Mouse (Mus musculus) cerebellum, postnatal 4 days (tissue): ENCODE data around the gene Tmco4.
A peak's percentile ranks its signal among the peaks of the same experiment; 100 is the strongest.

Experiments
- DNase-seq, 2 experiments: peaks; one replicate each; pipeline ENCODE4 v3.0.0; 2022; ENCODE audit warnings: low spot score in 2 of 2, mixed read lengths in 1 of 2

Gene Tmco4

DNA sequence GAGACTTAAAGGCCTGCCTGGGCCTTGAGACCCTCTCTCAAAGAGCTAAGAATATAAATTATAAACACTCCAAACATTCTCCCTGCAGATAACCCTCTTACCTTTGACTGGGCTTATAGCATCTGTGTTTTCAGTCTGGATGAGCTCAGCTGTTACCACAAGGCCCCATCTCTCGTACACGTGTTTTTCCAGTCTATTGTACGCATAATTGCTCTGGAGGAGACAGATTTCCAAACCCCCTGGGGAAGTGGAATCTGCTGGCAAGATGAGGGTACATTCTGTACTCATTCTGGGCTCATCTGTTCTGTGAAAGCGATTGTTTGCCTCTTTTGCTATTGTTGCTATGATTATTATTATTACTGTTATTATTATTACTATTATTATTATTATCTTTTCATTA, 46.3 kb downstream of the Tmco4 start:
- DNase-seq: no peak

DNA sequence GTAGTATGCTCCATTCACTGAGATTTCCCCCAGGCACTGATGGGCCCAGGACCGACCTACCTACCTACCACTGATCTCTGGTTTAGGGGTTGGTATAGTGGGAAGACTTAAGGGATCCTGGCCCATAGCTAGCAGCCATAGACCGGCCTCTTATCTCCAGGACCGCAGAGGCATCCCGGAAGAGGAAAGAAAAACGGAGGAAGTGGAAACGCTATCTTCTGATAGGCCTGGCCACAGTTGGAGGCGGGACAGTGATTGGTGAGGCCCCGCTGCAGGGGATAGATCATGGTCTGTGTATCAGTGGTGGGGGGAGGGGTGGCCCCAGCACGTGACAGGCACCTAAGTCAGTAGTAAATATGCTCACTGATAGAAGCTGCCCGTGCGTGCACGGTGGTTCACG, 46.7 kb downstream of the Tmco4 start:
- DNase-seq: no peak

DNA sequence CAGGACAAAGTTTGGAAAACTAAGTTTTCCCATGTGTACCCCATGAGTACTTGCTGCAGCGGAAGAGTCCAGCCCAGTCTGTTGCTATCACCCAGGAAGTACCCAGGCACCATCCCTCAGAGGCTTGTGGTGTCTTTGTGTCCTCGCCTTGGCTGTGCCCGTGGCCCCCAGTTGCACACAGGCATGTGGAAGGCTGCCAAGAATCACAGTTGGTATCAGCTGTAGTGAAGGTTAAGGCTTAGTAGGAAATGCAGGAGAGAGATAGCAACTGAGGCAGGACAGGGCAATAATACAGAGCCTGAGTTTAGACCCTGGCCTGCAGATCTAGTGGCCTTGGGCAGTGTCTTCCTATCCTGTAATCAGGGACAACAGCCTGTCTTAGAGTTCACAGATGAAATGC, 47.7 kb downstream of the Tmco4 start:
- DNase-seq: no peak

DNA sequence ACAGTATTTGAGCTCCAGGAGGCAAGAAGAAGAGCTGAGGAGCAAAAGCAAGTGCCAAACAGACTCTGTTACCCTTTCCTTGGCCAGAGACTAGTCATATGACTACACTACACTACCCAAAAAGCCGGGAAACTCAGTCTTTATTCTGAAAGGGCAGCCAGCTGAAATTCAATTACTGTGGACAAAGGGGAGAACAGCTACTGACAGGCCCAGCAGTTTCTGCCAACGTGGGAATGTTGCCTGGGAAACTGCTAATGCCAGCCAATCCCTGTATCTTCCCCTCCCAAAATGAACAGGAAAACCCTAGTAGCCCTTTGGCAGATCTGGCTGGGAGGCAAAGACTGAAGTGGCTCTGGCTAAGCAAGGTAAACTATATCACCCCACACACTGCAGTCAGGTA, 51.7 kb downstream of the Tmco4 start:
- DNase-seq: peak in 1 of 2 experiments; percentile 45

DNA sequence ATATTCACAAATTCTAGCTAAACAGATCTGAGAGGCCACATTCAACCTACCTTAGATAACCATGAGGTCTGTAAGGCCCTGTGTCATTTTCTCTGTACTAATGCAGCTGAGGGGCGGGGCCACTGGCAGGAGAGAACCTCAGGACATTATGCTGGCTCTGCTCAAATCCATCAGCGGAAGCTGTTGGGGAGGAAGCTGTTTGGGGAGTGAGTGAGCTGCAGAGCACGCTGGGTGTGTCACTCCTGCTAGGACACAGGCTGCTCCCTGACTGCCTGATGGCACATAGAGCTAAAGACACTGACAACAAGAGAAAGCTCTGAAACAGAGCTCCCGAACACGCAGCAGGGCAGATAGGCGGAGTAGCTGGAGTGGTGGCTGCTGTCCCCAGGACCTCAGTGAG, 58.0 kb downstream of the Tmco4 start:
- DNase-seq: no peak

DNA sequence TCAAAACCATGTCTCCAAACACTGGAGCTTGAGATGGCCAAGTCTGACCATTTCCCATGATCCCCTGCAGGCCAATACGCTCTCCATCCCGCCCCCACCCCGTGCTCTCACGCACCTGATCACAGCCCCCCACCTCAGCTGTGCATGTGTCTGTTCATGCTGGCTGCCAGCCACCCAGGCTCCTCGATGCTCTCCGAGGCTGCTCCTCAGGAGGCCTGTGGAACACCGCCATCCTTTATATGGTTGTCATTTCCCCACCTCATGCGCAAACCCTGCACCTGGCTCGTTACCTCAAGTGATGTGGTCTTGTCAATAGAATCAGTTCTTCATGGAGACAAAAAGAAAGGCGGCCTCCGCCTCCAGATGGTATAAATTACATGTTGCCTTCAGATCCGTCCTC, 59.8 kb downstream of the Tmco4 start:
- DNase-seq: no peak

DNA sequence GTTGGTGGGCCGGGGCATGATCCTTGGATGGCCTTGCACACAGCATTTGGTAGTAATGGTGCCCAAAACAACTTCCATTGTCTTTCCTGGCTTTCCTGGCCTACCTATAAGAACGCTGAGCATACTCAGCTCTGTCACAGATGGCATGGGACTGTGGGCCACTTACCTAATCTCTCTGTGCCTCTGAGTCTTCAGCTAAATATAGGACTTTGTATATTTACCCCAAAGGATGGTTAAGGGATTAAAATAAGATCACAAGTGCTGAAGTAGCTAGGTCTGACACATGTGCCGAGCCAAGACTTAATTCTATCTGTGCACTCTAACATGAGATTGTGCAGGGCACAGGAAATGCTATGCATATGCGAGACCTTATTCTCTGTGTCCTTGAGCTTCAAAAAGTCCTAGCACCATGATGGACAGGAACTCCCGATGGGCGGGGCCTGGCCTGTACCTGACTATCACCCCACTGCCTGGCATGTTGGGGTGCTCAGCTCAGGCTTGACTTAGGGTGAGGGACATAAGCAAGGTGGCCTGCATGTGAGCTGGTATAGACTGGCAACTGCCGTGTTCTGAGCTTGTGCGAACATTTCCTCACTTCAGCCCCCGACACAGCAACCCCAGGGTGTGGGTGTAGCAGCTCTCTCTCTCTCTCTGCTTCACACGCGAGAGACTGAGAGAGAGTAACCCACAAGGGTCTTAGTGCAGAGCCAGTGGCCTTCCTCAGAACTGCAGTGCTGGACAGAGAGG, 60.7 kb downstream of the Tmco4 start:
- no peak for DNase-seq

DNA sequence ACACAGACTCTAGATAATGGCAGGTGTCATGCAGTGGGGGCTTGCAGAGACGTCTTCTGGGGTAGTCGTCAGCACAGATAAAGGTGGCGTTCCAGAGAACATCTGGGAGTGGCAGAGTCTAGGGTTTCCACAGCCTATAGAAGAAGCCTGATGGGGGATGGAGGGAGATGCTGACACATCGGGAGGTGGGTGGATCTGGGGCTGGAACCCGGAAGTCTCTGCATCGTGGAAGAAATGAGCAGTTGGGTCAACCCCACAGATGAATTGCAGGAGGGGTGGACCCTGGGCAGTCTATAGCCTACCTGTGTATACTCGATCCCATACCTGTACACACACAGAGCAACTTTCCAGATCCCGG, 61.3 kb downstream of the Tmco4 start:
- no peak for DNase-seq

DNA sequence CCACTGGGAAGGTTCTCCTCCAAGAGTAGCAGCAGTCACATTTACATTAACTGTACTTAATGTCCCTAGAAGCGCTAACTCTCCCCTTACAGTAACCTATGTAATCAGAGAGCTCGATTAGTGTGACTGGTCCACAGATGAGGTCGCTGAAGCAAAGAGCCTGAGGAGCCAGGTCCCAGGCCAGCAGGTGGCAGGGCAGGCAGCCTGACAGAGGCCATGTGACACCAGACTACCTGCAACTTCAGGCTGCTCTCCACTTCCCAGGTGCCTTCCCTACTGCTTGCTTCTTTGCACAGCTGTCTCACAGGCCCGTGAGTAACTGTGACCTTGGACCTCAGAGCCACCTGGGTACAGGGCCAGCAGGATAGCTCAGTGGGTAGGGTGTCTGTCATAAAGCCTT, 61.9 kb downstream of the Tmco4 start:
- DNase-seq: no peak

DNA sequence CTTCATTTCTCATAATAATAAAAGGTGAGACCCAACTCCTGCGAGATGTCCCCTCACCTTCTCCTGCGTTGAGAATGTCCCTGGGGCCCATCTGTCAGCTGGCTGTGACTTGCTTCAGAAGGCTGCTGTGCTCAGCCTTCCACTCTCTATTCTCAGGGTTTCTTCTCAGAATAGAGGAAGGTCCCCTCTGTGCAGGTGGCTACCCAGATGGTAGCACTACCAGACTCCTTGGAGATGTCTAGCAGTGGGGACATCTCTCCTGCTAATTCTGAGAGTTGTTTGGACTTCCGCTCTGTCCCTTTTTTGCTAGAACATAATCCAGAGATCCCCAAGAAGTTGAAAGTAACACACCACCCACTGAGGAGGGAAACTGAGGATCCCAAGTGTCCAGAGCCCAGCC, 62.3 kb downstream of the Tmco4 start:
- DNase-seq: no peak

DNA sequence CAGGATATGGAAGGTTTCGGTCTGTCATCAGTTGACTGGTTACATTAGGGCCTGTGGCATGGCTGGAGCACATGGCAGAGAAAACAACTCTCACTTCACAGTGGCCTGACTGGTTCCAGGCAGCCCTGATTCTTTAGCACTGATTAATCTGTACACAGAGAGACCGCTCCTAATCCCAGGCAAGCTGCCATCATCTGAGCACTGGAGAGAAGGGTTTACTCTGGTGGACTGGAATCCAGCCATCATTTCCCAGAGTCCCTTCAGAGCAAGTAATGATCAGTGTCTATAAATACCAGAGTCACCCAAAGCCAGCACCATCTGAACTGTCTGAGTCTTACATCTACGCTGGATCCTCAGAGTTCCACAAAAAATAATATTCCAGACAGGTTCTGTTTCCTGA, 63.1 kb downstream of the Tmco4 start:
- DNase-seq: no peak

DNA sequence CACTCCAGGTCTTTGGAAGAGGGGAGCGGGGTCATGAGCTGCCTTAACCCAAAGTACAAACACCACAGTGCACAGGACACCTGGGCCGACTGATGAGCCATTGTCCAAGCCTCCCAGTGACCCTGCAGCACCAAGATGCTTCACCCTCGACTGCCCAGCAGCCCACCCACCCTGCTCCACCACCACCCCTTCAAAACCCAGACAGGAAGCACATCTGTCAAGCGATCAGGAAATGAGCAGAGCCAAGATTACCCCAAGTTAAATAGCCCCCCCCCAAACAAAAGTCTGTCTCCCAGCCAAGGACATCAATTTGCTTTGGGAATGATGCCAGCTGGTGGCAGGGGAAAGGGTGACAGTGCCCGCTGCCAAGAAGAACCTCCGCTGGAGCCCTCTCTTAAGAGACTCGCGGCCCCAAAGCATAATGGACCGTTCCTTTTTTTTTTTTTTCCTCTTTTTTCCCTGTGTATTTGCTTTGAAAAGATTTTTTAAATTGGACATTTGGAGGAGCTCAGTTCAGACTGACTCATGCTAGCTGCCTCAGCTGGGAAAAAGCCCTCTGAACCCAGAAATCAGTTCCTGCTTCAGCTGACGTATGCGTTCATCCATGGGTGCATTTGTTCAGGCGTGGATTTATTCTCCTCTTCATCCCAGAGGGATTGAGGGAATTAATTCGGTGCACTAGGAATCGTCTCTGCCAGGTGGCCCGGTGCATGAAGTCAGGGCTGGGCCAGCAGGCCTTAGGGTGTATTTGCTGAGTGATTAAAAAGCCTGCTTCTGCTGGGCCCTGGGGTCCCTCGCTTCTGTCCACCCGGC, 65.3 kb downstream of the Tmco4 start:
- DNase-seq: peak in 1 of 2 experiments; percentile 67

DNA sequence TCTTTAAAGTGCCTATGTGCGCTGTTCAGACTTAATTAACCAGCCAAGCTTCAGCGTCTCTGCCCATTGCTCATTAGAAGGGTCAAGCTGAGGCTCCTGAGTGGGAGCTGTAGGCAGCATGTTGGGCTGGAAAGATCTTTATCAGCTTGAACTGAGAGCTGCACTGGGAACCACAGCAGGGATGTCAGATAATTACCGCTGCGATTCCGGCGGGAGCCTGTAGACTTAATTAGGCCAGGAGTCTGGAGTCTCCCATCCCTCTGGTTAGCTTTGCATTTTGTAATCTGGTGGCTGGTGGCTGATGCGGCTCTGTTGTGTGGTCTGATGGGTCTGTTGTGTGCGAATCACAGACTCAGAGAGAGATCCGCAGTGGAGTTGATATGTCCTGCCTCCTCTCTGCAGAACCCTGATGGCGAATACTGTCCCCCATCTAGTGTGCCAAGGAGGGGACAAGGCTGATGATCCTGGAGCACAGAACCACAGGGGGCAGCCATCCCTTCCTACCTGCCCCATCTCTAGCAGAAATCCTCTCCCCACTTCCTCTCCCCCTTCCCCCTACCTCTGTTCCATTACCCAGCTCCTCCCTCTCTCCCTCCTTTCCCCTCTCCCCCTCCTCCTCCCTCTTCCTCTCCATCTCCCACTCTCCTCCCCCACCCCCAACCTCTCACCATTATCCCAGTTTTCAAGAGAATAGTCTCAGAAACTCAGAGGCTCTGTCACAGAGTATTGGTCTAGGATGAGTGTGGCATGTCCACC, 67.6 kb downstream of the Tmco4 start:
- no peak for DNase-seq

DNA sequence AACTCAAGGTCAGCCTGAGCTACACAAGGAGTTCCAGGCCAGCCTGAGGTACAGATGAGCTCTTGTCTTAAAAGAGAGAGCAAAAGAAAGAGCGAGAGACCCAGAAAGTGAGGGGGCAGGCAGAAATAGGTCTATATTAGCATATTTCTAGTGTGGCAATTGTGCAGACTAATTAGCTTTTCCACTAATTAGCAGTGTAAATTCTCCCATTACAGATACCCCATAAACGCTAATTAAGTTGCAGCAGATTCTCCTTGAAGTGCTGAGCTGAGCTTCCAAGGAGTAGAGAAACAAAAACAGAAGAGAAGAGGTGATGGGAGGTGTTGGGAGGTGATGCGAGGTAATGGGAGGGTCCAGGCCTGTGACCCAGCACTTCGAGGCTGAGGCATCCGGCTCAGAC, 69.9 kb downstream of the Tmco4 start:
- no peak for DNase-seq

DNA sequence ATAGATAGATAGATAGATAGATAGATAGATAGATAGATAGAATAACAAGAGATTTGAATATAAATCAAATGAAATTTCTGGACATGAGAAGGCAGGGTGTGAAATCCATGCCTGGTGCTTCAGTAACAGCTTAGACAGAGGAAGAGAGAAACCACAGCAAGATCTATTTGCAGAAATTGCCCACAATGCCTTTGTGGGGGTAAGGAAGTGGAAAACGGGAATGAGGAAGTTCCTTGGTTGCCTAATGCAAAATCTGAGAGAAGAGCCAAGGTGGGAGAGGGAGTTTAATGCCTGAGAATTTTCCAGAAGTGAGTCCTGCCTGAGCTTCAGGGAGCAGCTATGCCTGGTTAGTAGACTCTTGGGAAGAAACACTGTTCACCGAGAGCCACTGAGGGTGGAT, 70.9 kb downstream of the Tmco4 start:
- no peak for DNase-seq

DNA sequence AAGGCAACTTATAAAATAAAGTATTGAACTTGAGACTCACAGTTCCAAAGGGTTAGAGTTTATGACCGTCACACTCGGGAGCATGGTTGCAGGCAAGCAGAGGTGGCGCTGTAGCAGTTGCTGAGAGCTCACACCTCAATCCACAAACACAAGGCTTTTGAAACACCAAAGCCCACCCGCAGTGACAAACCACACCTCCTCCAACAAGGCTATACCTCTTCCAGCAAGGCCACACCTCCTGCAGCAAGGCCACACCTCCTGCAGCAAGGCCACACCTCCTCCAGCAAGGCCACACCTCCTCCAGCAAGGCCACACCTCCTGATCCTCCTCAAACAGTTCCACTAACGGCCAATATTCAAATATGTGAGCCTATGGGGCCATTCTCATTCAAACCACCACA, 71.9 kb downstream of the Tmco4 start:
- no peak for DNase-seq

DNA sequence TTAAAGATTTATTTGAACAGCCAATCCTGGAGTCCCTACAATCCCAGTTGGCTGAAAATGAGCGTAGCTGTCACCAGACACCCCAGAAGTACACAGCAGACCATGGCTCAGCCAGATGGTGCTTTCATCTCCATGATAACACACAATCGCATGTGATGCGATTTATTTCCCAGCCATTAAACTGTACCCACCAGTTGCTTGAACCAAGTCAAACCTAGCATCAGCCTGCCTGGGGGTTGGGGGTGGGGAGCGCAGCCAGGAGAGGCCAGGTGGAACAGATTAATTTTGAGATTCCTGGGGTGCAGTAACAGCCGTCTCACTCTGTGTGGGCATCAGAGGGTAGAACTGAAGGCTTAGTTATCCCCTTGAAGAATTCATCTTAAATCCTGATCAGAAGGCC, 73.7 kb downstream of the Tmco4 start:
- DNase-seq: no peak

DNA sequence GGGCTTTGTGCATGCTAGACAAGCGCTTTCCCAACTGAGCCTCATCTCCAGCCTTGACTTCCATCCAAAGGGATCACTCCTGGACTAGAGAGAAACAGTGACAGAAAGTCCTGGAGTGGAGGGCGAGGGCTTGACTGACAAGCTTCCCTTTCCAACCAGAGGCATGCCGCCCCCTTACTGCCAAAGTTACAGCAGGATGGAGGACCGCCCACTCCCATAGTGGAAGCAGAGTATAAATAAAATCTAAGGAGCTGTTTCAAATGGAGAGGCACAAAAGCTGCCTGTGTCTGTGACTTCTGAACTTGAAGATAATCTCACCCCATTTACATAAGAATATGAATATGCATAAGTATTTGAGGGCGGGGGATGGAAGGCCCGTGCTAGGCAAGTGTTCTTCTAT, 75.8 kb downstream of the Tmco4 start:
- no peak for DNase-seq

DNA sequence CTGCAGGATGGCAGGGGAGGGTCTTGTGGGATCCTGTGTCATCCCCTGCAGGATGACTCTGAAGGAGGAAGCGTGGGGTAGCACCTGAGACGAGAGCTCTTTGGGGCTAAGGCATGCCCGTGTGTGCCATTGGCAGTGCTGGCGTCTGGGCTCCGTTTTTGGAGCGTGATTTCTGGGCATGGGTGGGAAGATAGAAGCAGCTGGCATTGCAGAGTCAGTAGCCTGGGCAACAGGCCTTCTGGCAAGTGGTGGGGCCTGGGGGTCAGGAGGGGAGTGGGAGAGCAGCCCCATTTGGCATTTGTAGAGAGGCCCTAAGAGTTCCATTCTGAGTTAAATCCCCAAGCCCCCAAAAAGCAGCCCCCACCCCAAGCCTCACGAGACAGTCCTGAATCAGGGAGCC, 80.1 kb downstream of the Tmco4 start:
- DNase-seq: no peak

DNA sequence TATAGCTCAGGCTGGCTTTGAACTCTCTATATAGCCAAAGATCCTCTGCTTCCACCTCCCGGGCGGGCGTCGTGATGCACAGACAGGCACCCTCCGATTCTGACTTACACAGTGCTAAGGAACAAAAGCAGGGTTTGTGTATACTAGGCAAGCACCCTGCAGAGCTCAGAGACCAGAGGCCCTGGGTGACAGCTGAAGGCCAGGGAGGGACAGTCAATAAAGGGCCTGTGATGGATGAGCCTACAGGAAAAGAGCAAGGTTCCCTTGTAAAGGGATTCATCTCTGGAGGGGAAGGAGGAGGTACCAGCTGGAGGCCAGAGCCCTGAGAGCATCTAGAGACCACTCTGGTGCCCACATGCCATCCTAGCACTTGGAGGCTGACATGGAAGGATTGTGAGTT, 80.7 kb downstream of the Tmco4 start:
- no peak for DNase-seq

DNA sequence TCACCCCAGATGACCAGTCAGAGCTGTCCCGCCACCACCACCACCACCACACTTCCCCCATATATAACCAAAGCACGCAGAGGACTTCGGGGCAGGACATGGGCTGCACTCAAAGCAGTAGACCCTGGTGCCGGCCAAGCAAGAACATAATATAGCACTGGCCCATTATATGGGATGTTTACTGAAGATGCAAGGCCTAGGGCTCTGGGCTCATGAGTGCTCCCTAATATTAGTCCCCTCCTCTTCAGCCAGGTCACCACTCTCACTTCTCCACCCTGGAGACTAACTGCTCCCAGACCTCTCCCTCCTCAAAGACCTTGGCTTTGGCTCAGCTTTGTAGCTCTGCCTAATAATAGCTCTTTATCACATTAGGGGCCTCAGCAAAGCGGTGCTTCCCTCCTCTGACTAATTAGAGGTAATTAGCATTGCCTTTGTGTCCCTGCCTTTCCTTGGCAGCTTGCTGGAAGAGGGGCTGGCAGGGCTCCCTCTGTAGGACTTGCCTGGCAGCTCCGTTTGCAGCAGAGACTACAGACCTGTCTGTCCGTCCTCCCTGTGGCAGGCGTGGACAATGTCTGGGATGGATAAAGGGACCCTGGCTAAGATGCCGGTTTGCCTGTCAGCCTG, 81.7 kb downstream of the Tmco4 start:
- DNase-seq: peak in 1 of 2 experiments; percentile 70

DNA sequence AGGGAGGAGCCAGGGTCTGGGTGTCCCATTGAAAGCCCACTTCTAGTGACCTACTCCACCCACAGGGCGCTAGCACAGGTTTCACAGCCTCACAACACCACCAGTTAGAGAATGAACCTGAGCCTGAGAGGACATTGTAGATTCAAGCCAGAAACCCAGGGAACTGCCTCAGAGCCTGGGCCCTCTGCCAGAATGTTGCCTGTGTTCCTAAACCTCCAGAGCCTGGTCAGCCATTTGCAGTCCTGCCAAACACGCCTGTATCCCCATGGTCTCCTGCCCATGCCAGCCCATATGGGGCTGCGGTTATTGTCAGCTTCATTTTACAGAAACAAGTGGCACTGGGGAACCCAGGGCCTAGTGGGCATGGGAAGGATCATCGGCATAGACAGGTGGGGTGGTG, 82.6 kb downstream of the Tmco4 start:
- peak in 1 of 2 experiments; percentile 67 for DNase-seq
